Mouse (Mus musculus) cortical plate, adult 2 months (tissue): ENCODE data around the gene 4930415O20Rik.

Experiments used
- CTCF ChIP-seq: fragments of 200-500 bp; IDR thresholded peaks from 2 replicates; pipeline ENCODE4 v1.5.1; 2011; ENCODE audit warnings: mild to moderate bottlenecking, control low read depth, low read length; ENCODE audit not compliant: insufficient read depth; ENCODE audit errors: extremely low read depth
- POLR2A ChIP-seq: fragments of 200-500 bp; IDR thresholded peaks from 2 replicates; pipeline ENCODE4 v1.6.1; 2011; ENCODE audit warnings: mild to moderate bottlenecking, low read length, control low read depth; ENCODE audit not compliant: insufficient read depth; ENCODE audit errors: extremely low read depth

DNA sequence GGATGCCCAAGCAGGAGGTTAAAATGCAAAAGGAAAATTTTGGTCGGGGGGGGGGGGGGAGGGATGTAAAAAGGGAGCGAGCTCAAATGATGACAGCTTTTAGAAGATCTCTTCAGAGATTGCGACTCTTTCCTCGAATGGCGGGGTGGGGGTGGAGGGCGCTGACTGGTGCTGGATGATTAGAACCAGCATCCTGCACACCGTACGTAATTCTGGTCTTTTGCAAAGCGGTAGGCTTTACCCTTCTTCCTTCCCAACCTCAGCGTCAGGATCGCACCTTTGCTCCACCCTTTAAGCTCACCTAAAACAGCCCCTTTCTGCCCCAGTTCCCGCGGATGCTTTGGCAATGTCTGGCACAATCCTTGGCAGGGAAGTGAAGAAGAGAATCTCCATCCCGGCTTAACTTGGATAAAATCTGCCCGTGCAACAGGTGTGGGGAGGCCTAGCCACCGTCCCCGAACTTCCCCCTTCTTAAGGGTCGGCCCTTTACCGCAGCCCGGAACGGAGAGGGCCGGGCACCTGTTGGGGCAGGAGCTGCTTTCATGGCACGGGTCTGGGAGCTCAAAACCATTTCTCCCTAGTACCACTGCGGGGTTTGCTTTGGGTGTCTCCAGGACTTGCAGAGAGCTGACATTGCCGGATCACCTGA is 63.1 kb downstream of the 4930415O20Rik start:
- TF ChIP-seq CTCF = no peak
- no peak for TF ChIP-seq POLR2A
